Mouse (Mus musculus) kidney, adult 18-20 months (tissue): ENCODE measurements around the gene Atp6v1g1.

Experiments
- DNase-seq: peaks from one replicate; pipeline ENCODE4 v3.0.0; 2021

Gene Atp6v1g1

GRCm38 (mm10) chr4:63586240-63586639, 41.7 kb downstream of the Atp6v1g1 start:
- DNase-seq = no peak

- no peak for DNase-seq
Observed at GRCm38 (mm10) chr4:63589987-63590386, 45.4 kb downstream of the Atp6v1g1 start.

GRCm38 (mm10) chr4:63590538-63590937, 46.0 kb downstream of the Atp6v1g1 start:
- DNase-seq = no peak

- no peak for DNase-seq
Observed at GRCm38 (mm10) chr4:63594459-63595110, 50.0 kb downstream of the Atp6v1g1 start.

- no peak for DNase-seq
Observed at GRCm38 (mm10) chr4:63595259-63595658, 50.7 kb downstream of the Atp6v1g1 start.

GRCm38 (mm10) chr4:63596010-63596409, 51.4 kb downstream of the Atp6v1g1 start:
- DNase-seq = no peak
